Mouse (Mus musculus) hindbrain, postnatal 0 days (tissue): ENCODE results near the gene Mblac1. TPM values are rescaled to one million over a fixed set of nuclear protein-coding genes. Genes with fewer than 3 reads are reported as not detected.

Experiments used
- ATAC-seq: fragments of 200-750 bp; cut with Nextera tagmentation; 2 replicates; pipeline ENCODE4 v1.8.0; 2017; ENCODE audit warnings: mild to moderate bottlenecking, moderate TSS enrichment, moderate library complexity
- DNase-seq: peaks from one replicate; pipeline ENCODE4 v3.0.0-alpha.2; 2015; ENCODE audit warnings: low spot score
- H3K27ac ChIP-seq: fragments of 300-500 bp; sonication (generic); 2 replicates; pipeline ENCODE4 v1.5.1; 2014; ENCODE audit warnings: mild to moderate bottlenecking
- H3K27me3 ChIP-seq: fragments of 300-500 bp; sonication (generic); 2 replicates; pipeline ENCODE4 v1.6.1; 2014; ENCODE audit warnings: low read length, mixed read lengths; ENCODE audit not compliant: insufficient read depth
- H3K36me3 ChIP-seq: fragments of 300-500 bp; sonication (generic); 2 replicates; pipeline ENCODE4 v1.6.1; 2014; ENCODE audit warnings: low read length, mixed read lengths; ENCODE audit not compliant: insufficient read depth
- H3K4me1 ChIP-seq: fragments of 300-500 bp; sonication (generic); 2 replicates; pipeline ENCODE4 v1.6.1; 2014; ENCODE audit warnings: antibody characterized with exemption, low read length, mixed read lengths; ENCODE audit not compliant: insufficient read depth
- H3K4me2 ChIP-seq: fragments of 300-500 bp; sonication (generic); 2 replicates; pipeline ENCODE4 v1.6.1; 2014; ENCODE audit warnings: low read depth, mild to moderate bottlenecking, low read length, moderate library complexity, mixed read lengths
- H3K4me3 ChIP-seq: fragments of 300-500 bp; sonication (generic); 2 replicates; pipeline ENCODE4 v1.5.1; 2014; ENCODE audit warnings: low read length
- H3K9ac ChIP-seq: fragments of 300-500 bp; sonication (generic); replicated peaks from 2 replicates; pipeline ENCODE4 v1.6.1; 2014; ENCODE audit warnings: mild to moderate bottlenecking, low read length, moderate library complexity, mixed read lengths
- H3K9me3 ChIP-seq: fragments of 300-500 bp; sonication (generic); 2 replicates; pipeline ENCODE4 v1.6.1; 2016; ENCODE audit warnings: low read length, mixed read lengths
- CTCF ChIP-seq: IDR thresholded peaks from 2 replicates; pipeline ENCODE4 v1.5.1; 2016; ENCODE audit warnings: antibody characterized with exemption, control low read depth, low read depth
- WGBS: fragments of 180-500 bp; shearing (Covaris S2); extraction: QIAGEN DNeasy Blood & Tissue Kit; methylation state at CpG from one replicate; pipeline ENCODE4 v1.1.7; 2014; 5-methylcytosine and 5-hydroxymethylcytosine counted together
- polyA plus RNA-seq: library from polyadenylated mRNA; unstranded; fragments of >200 nt; fragmentation: Nextera tagmentation; extraction: Ambion mirVana; gene quantifications from 2 replicates; pipeline ENCODE4 v1.2.1, GENCODE M21; 2015
- total RNA-seq: library from RNA; depleted of rRNA; stranded (reverse); fragments of >200 nt; gene quantifications from 2 replicates; pipeline ENCODE4 v1.2.3, GENCODE M21; 2014

Gene Mblac1
- total and polyA plus RNA-seq, 2 experiments from 2014 or later: 10.6 to 16.5 TPM

DNA sequence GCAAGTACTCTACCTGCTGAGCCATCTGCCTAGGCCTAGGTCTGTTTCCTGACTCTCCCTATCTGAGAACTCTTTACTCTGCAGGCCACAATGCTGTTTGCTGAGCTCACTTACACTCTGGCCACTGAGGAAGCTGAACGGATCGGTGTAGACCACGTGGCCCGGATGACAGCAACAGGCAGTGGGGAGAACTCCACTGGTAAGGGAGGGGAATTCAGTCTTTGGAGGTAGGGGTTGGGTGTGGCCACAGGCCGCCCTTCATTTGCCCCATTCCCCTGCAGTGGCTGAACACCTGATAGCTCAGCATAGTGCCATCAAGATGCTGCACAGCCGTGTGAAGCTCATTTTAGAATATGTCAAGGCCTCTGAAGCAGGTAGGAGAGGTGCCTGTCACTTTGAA lies 31.1 kb upstream of the Mblac1 start:
- H3K4me2 ChIP-seq: no peak overlapping the region
- 67% methylated on average over 6 of the region's 6 CpGs for WGBS
- TF ChIP-seq CTCF: no peak
- no peak; the same call in 1 of the 2 replicates for ATAC-seq
- no peak overlapping the region for H3K27ac ChIP-seq
- DNase-seq: no peak
- H3K4me3 ChIP-seq: no peak overlapping the region
- no peaks in the 10 kb centered on the region for H3K27me3 ChIP-seq
- peaks cover 49% of the 10 kb centered on the region for H3K36me3 ChIP-seq
- H3K9ac ChIP-seq: no peak overlapping the region
- no peaks in the 10 kb centered on the region for H3K9me3 ChIP-seq
- H3K4me1 ChIP-seq: no peaks in the 10 kb centered on the region; the same call in 1 of the 2 replicates

GRCm38 (mm10) chr5:138163610-138164009 lies 30.5 kb upstream of the Mblac1 start:
- no peak for DNase-seq
- H3K36me3 ChIP-seq: peaks cover 53% of the 10 kb centered on the region
- H3K9me3 ChIP-seq: no peaks in the 10 kb centered on the region
- H3K27ac ChIP-seq: no peak overlapping the region
- ATAC-seq: no peak
- no peak overlapping the region for H3K4me3 ChIP-seq
- H3K27me3 ChIP-seq: no peaks in the 10 kb centered on the region
- no peak overlapping the region for H3K4me2 ChIP-seq
- H3K4me1 ChIP-seq: no peaks in the 10 kb centered on the region; the same call in 1 of the 2 replicates
- H3K9ac ChIP-seq: no peak overlapping the region
- WGBS: 66% methylated on average over 10 of the region's 10 CpGs
- no peak for TF ChIP-seq CTCF

- no peaks in the 10 kb centered on the region for H3K27me3 ChIP-seq
- no peak overlapping the region for H3K9ac ChIP-seq
- H3K4me1 ChIP-seq: no peaks in the 10 kb centered on the region; the same call in 1 of the 2 replicates
- H3K36me3 ChIP-seq: peaks cover 53% of the 10 kb centered on the region
- no peak overlapping the region for H3K4me2 ChIP-seq
- no peak overlapping the region for H3K4me3 ChIP-seq
- 76% methylated on average over 8 of the region's 8 CpGs for WGBS
- TF ChIP-seq CTCF: no peak
- H3K27ac ChIP-seq: no peak overlapping the region
- ATAC-seq (no peak), DNase-seq (no peak)
- H3K9me3 ChIP-seq: no peaks in the 10 kb centered on the region
These were observed 28.5 kb upstream of the Mblac1 start for GRCm38 (mm10) chr5:138165594-138165993.

DNA sequence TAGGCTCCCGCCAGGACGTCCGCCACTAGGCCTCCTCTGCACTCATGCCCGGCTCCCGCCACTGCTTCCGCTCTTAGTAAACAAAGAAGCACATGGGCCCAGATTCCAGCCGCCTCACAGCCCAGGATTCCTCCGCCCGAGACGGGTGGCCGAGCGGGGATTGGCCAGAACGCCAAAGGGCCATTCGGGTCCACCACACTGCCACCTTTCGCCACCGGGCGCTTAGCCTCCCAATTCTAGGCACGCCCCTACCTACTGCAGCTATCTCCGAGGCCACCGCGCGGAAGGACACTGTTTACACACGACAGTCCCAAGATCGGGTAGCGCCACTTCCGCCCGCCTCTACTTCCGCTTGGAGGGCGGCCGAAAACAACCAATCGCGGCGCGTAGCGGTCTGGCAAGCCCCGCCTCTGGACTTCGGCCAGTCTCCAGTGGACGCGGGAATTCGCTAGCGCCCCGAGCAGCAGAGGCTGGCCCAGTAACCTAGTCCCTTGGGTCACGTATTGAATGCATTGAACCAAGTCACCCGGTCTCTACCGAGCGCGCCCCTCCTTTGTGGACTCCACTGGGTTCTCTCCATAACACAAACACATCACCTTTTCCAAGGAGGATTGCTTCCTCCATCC lies 23.1 kb upstream of the Mblac1 start:
- peaks cover 33% of the 10 kb centered on the region for H3K36me3 ChIP-seq
- under 1% methylated on average over 47 of the region's 47 CpGs for WGBS

DNA sequence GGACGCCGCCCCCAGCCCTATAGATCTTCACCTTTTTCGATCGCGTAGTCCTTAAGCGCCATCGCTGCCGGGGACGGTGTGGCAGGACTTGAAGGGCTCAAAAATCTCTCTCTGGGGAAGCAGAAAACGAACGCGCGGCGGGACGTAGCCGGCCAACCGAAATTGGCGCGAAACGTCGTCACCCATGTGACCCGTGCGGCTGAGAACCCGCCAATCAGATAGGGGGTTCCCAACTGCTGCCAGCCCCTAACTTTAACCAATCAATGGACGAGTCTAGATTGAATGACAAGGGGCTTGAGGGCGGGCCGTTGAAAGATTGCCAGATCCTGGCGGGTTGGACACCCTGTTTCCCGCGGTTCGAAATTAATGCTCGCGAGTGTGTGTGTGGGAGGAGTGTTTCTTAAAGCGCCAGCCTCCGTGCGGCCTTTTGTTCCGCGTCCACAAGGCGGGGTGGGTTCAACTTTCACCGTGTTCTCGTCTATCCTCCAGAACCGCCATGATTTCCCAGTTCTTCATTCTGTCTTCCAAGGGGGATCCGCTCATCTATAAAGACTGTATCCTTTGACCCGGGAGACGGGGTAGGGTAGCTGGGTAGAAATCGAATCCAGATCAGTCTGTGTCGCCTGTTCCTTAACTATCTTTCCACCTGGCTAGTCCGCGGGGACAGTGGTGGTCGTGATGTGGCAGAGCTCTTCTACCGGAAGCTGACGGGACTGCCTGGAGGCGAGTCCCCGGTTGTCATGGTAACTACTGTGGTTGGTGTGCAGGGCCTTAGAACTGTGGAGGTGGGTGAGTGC lies 22.2 kb upstream of the Mblac1 start, which contains the start of the genes Ap4m1 and Mcm7:
TSS of gene Ap4m1 (plus strand) at position 308 of the 797 bp plus-strand sequence.
TSS of gene Mcm7 (minus strand) at position 728 of the 797 bp plus-strand sequence.
- WGBS: under 1% methylated on average over 54 of the region's 54 CpGs
- no peaks in the 10 kb centered on the region for H3K9me3 ChIP-seq
- H3K9ac ChIP-seq: peak within 1 kb of the TSS; percentile 69
- no peaks in the 10 kb centered on the region for H3K27me3 ChIP-seq
- TF ChIP-seq CTCF: peak; percentile 43; the same call in 1 of the 2 replicates
- 0 out of 2 replicates have a peak, but pooled peaks cover 3% of the 10 kb centered on the region for H3K4me1 ChIP-seq
- H3K27ac ChIP-seq: peak within 1 kb of the TSS; percentile 91
- DNase-seq (peak; percentile 99), ATAC-seq (peak; percentile 93)
- peaks cover 24% of the 10 kb centered on the region for H3K36me3 ChIP-seq
- H3K4me3 ChIP-seq: peak within 1 kb of the TSS; percentile 66
- peak within 1 kb of the TSS; percentile 96 for H3K4me2 ChIP-seq

More for the DNA sequence above, 23.1 kb upstream of the Mblac1 start:
- Histone ChIP-seq H3K9ac (peak overlapping the region; percentile 69), H3K27me3 (no peaks in the 10 kb centered on the region), H3K4me3 (peak overlapping the region; percentile 66), H3K27ac (peak overlapping the region; percentile 82), H3K4me2 (peak overlapping the region; percentile 96), H3K9me3 (no peaks in the 10 kb centered on the region), H3K4me1 (0 out of 2 replicates have a peak, but pooled peaks cover 3% of the 10 kb centered on the region)
- TF ChIP-seq CTCF: peak; percentile 57
- ATAC-seq (peak; percentile 89), DNase-seq (peak; percentile 98)

- no peak overlapping the region for H3K4me3 ChIP-seq
These were observed 20.9 kb upstream of the Mblac1 start for GRCm38 (mm10) chr5:138173217-138173616.

More at GRCm38 (mm10) chr5:138173217-138173616, 20.9 kb upstream of the Mblac1 start:
- H3K4me2 ChIP-seq: no peak overlapping the region
- no peak for ATAC-seq
- WGBS: 75% methylated on average over 3 of the region's 3 CpGs
- H3K27me3 ChIP-seq: no peaks in the 10 kb centered on the region
- H3K4me1 ChIP-seq: 0 out of 2 replicates have a peak, but pooled peaks cover 3% of the 10 kb centered on the region
- TF ChIP-seq CTCF: no peak
- no peaks in the 10 kb centered on the region for H3K9me3 ChIP-seq
- H3K36me3 ChIP-seq: peaks cover 21% of the 10 kb centered on the region
- DNase-seq: no peak
- no peak overlapping the region for H3K27ac ChIP-seq
- H3K9ac ChIP-seq: no peak overlapping the region
